Mouse (Mus musculus) lung, embryonic 15.5 days (tissue): ENCODE measurements around the gene Sp6. TPM values are rescaled to one million over a fixed set of nuclear protein-coding genes. Genes with fewer than 3 reads are reported as not detected.
A peak's percentile ranks its signal among the peaks of the same experiment; 100 is the strongest.

Experiments used
- ATAC-seq: fragments of 200-750 bp; cut with Nextera tagmentation; 2 replicates; pipeline ENCODE4 v1.8.0; 2017; ENCODE audit warnings: moderate number of reproducible peaks, borderline replicate concordance; ENCODE audit not compliant: low FRiP score, low TSS enrichment; ENCODE audit errors: extremely low read depth
- H3K27ac ChIP-seq: fragments of 300-500 bp; sonication (generic); 2 replicates; pipeline ENCODE4 v1.5.1; 2015; ENCODE audit warnings: moderate library complexity, mild to moderate bottlenecking, inconsistent platforms
- H3K27me3 ChIP-seq: fragments of 300-500 bp; sonication (generic); 2 replicates; pipeline ENCODE4 v1.6.1; 2015; ENCODE audit warnings: inconsistent platforms
- H3K36me3 ChIP-seq: fragments of 300-500 bp; sonication (generic); 2 replicates; pipeline ENCODE4 v1.6.1; 2015; ENCODE audit warnings: inconsistent platforms
- H3K4me1 ChIP-seq: fragments of 300-500 bp; sonication (generic); 2 replicates; pipeline ENCODE4 v1.6.1; 2015; ENCODE audit warnings: inconsistent platforms
- H3K4me2 ChIP-seq: fragments of 300-500 bp; sonication (generic); 2 replicates; pipeline ENCODE4 v1.6.1; 2015; ENCODE audit warnings: inconsistent platforms, mild to moderate bottlenecking, moderate library complexity
- H3K4me3 ChIP-seq: fragments of 300-500 bp; sonication (generic); 2 replicates; pipeline ENCODE4 v1.5.1; 2015; ENCODE audit warnings: mild to moderate bottlenecking, inconsistent platforms
- H3K9ac ChIP-seq: fragments of 300-500 bp; sonication (generic); 2 replicates; pipeline ENCODE4 v1.6.1; 2015; ENCODE audit warnings: inconsistent platforms
- H3K9me3 ChIP-seq: fragments of 300-500 bp; sonication (generic); 2 replicates; pipeline ENCODE4 v1.6.1; 2016; ENCODE audit warnings: inconsistent platforms
- WGBS: fragments of 180-500 bp; shearing (Covaris S2); methylation state at CpG from one replicate; pipeline ENCODE4 v1.1.7; 2015; 5-methylcytosine and 5-hydroxymethylcytosine counted together
- polyA plus RNA-seq: library from polyadenylated mRNA; unstranded; fragments of >200 nt; fragmentation: Nextera tagmentation; extraction: Ambion mirVana; gene quantifications from 2 replicates; pipeline ENCODE4 v1.2.1, GENCODE M21; 2015

The Sp6 gene
- polyA plus RNA-seq, 1 experiment from 2014 or later = 0.72 TPM

- Histone ChIP-seq H3K4me2 (no peak overlapping the region), H3K4me1 (peaks cover 44% of the 10 kb centered on the region), H3K9me3 (no peaks in the 10 kb centered on the region), H3K27ac (no peak overlapping the region), H3K36me3 (no peaks in the 10 kb centered on the region), H3K4me3 (no peak overlapping the region), H3K27me3 (no peaks in the 10 kb centered on the region), H3K9ac (no peak overlapping the region)
- 71% methylated on average over 5 of the region's 5 CpGs for WGBS
- ATAC-seq = no peak
These were observed 38.4 kb upstream of the Sp6 start for GRCm38 (mm10) chr11:96974813-96975212.

- peak overlapping the region; percentile 95; the same call in 1 of the 2 replicates for H3K9ac ChIP-seq
- H3K4me2 ChIP-seq = peak overlapping the region; percentile 62
- H3K27ac ChIP-seq = peak overlapping the region; percentile 95; the same call in 1 of the 2 replicates
- peak overlapping the region; percentile 84; the same call in 1 of the 2 replicates for H3K4me3 ChIP-seq
- no peaks in the 10 kb centered on the region for H3K9me3 ChIP-seq
- no peak for ATAC-seq
- no peaks in the 10 kb centered on the region for H3K36me3 ChIP-seq
- WGBS = 73% methylated on average over 10 of the region's 10 CpGs
- no peaks in the 10 kb centered on the region for H3K27me3 ChIP-seq
- peaks cover 35% of the 10 kb centered on the region for H3K4me1 ChIP-seq
These were observed 37.4 kb upstream of the Sp6 start for GRCm38 (mm10) chr11:96975511-96976378.

GRCm38 (mm10) chr11:96976379-96976687 lies 36.9 kb upstream of the Sp6 start:
- no peaks in the 10 kb centered on the region for H3K36me3 ChIP-seq
- H3K4me3 ChIP-seq = peak overlapping the region; percentile 84
- H3K9me3 ChIP-seq = no peaks in the 10 kb centered on the region
- H3K27me3 ChIP-seq = no peaks in the 10 kb centered on the region
- H3K27ac ChIP-seq = peak overlapping the region; percentile 95
- peak overlapping the region; percentile 95 for H3K9ac ChIP-seq
- WGBS = 34% methylated on average over 3 of the region's 3 CpGs
- peak overlapping the region; percentile 62 for H3K4me2 ChIP-seq
- H3K4me1 ChIP-seq = peaks cover 29% of the 10 kb centered on the region
- no peak for ATAC-seq

GRCm38 (mm10) chr11:96976911-96977591 lies 36.1 kb upstream of the Sp6 start:
- peak overlapping the region; percentile 95 for H3K9ac ChIP-seq
- no peaks in the 10 kb centered on the region for H3K27me3 ChIP-seq
- peaks cover 27% of the 10 kb centered on the region for H3K4me1 ChIP-seq
- H3K4me3 ChIP-seq = peak overlapping the region; percentile 84
- H3K9me3 ChIP-seq = no peaks in the 10 kb centered on the region
- no peaks in the 10 kb centered on the region for H3K36me3 ChIP-seq
- WGBS = under 1% methylated on average over 50 of the region's 50 CpGs
- peak overlapping the region; percentile 95 for H3K27ac ChIP-seq
- peak; percentile 73 for ATAC-seq
- H3K4me2 ChIP-seq = peak overlapping the region; percentile 62

GRCm38 (mm10) chr11:96977606-96978400 lies 35.4 kb upstream of the Sp6 start:
- Histone ChIP-seq H3K4me2 (peak overlapping the region; percentile 85), H3K4me1 (peaks cover 27% of the 10 kb centered on the region), H3K9ac (peak overlapping the region; percentile 95), H3K36me3 (no peaks in the 10 kb centered on the region), H3K27me3 (no peaks in the 10 kb centered on the region), H3K27ac (peak overlapping the region; percentile 95), H3K9me3 (no peaks in the 10 kb centered on the region), H3K4me3 (peak overlapping the region; percentile 84)
- WGBS = under 1% methylated on average over 45 of the region's 45 CpGs
- peak; percentile 96 for ATAC-seq

GRCm38 (mm10) chr11:96978401-96979246 lies 34.6 kb upstream of the Sp6 start:
- Histone ChIP-seq H3K27ac (peak overlapping the region; percentile 88), H3K4me1 (peaks cover 23% of the 10 kb centered on the region), H3K4me2 (peak overlapping the region; percentile 85), H3K9me3 (no peaks in the 10 kb centered on the region), H3K4me3 (peak overlapping the region; percentile 84), H3K27me3 (no peaks in the 10 kb centered on the region), H3K9ac (peak overlapping the region; percentile 83), H3K36me3 (no peaks in the 10 kb centered on the region)
- 15% methylated on average over 17 of the region's 17 CpGs for WGBS
- ATAC-seq = no peak

- Histone ChIP-seq H3K4me2 (no peak overlapping the region), H3K4me1 (peaks cover 22% of the 10 kb centered on the region), H3K4me3 (no peak overlapping the region), H3K9me3 (no peaks in the 10 kb centered on the region), H3K36me3 (no peaks in the 10 kb centered on the region), H3K27me3 (peaks cover 5% of the 10 kb centered on the region; the same call in 1 of the 2 replicates), H3K27ac (no peak overlapping the region), H3K9ac (no peak overlapping the region)
- 77% methylated on average over 7 of the region's 7 CpGs for WGBS
- no peak for ATAC-seq
These were observed 33.9 kb upstream of the Sp6 start for GRCm38 (mm10) chr11:96979329-96979728.

- Histone ChIP-seq H3K27ac (no peak overlapping the region), H3K9me3 (no peaks in the 10 kb centered on the region), H3K36me3 (no peaks in the 10 kb centered on the region), H3K27me3 (peaks cover 5% of the 10 kb centered on the region; the same call in 1 of the 2 replicates), H3K4me2 (no peak overlapping the region), H3K4me3 (no peak overlapping the region), H3K4me1 (peaks cover 22% of the 10 kb centered on the region), H3K9ac (no peak overlapping the region)
- WGBS = 72% methylated on average over 5 of the region's 5 CpGs
- ATAC-seq = no peak
These were observed 33.2 kb upstream of the Sp6 start for GRCm38 (mm10) chr11:96980021-96980420.

GRCm38 (mm10) chr11:96981461-96981860 lies 31.7 kb upstream of the Sp6 start:
- Histone ChIP-seq H3K4me3 (no peak overlapping the region), H3K36me3 (no peaks in the 10 kb centered on the region), H3K4me2 (no peak overlapping the region), H3K9ac (no peak overlapping the region), H3K27ac (no peak overlapping the region), H3K4me1 (peaks cover 9% of the 10 kb centered on the region), H3K27me3 (peaks cover 5% of the 10 kb centered on the region; the same call in 1 of the 2 replicates), H3K9me3 (no peaks in the 10 kb centered on the region)
- WGBS = 46% methylated on average over 15 of the region's 15 CpGs
- ATAC-seq = no peak

GRCm38 (mm10) chr11:96982355-96982754 lies 30.8 kb upstream of the Sp6 start:
- Histone ChIP-seq H3K4me1 (peaks cover 10% of the 10 kb centered on the region), H3K27me3 (peaks cover 5% of the 10 kb centered on the region; the same call in 1 of the 2 replicates), H3K9ac (no peak overlapping the region), H3K9me3 (no peaks in the 10 kb centered on the region), H3K27ac (no peak overlapping the region), H3K4me3 (no peak overlapping the region), H3K36me3 (no peaks in the 10 kb centered on the region), H3K4me2 (no peak overlapping the region)
- WGBS = 3% methylated on average over 7 of the region's 7 CpGs
- ATAC-seq = no peak

- ATAC-seq = no peak
- H3K27me3 ChIP-seq = peaks cover 5% of the 10 kb centered on the region; the same call in 1 of the 2 replicates
- 68% methylated on average over 7 of the region's 7 CpGs for WGBS
- H3K9ac ChIP-seq = no peak within 1 kb of the TSS
- H3K4me2 ChIP-seq = no peak within 1 kb of the TSS
- no peaks in the 10 kb centered on the region for H3K36me3 ChIP-seq
- no peaks in the 10 kb centered on the region for H3K9me3 ChIP-seq
- H3K27ac ChIP-seq = no peak within 1 kb of the TSS
- H3K4me3 ChIP-seq = no peak within 1 kb of the TSS
- H3K4me1 ChIP-seq = peaks cover 15% of the 10 kb centered on the region
These were observed 30.3 kb upstream of the Sp6 start, which contains the start of gene Sp2 for GRCm38 (mm10) chr11:96982859-96983258. Gene Sp2, minus strand, starts transcription at chr11:96982959.
